Mouse (Mus musculus): ENCODE measurements around the gene Aph1c. TPM values are rescaled to one million over a fixed set of nuclear protein-coding genes. Genes with fewer than 3 reads are reported as not detected.

The Aph1c gene
- polyA plus RNA-seq, 1 experiment, result 2.7 TPM

DNA sequence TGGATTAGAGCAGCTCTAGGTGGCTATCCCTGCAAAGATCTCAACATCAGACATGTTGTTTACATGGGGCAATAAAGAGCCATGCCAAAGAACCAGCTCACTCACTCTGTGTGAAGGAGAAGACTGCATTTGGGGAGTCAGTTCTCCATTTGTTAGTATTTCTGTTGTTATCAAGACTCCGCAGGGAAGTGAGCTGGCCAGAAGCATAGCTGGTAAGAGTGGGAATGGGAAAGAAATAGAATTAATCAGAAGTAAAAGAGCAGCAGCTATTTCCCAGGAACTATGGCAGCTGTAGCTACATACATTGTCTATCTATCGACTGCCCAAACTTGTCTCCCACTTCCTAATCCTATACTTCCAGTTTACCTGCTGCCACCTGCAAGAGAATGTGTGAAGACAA lies 46.2 kb upstream of the Aph1c start:
- H3ac ChIP-seq (ENCODE audit: control insufficient read depth, insufficient read length), result no peak overlapping the region
- no peak overlapping the region for H3K4me2 ChIP-seq (ENCODE audit: low read depth)
- no peak overlapping the region for H3K4me3 ChIP-seq
- no peaks in the 10 kb centered on the region for H3K27me3 ChIP-seq (ENCODE audit: control insufficient read depth, insufficient read depth, insufficient read length)
- peaks cover 5% of the 10 kb centered on the region for H3K79me2 ChIP-seq (ENCODE audit: control insufficient read depth, insufficient read depth)
- no peaks in the 10 kb centered on the region for H3K36me3 ChIP-seq (ENCODE audit: control insufficient read depth, insufficient read depth)
- TF ChIP-seq CEBPB (IDR thresholded peaks at IDR 0.05; ENCODE audit: insufficient read depth, poor library complexity, severe bottlenecking) (no peak), MYOD1 (IDR thresholded peaks at IDR 0.05; ENCODE audit: control insufficient read depth in 1 of 3, insufficient read length in 2 of 3, low read depth in 2 of 3) (no peak), POLR2AphosphoS2 (IDR thresholded peaks at IDR 0.05; ENCODE audit: insufficient read length, low read depth) (no peak), SRF (IDR thresholded peaks at IDR 0.05; ENCODE audit: control insufficient read depth, insufficient read length, low read depth) (no peak), E2F4 (IDR thresholded peaks at IDR 0.05; ENCODE audit: insufficient read depth) (no peak), MYOG (IDR thresholded peaks at IDR 0.05; ENCODE audit: control insufficient read depth in 1 of 3, insufficient read depth in 1 of 3, insufficient read length in 2 of 3, low read depth in 2 of 3) (no peak), TCF12 (IDR thresholded peaks at IDR 0.05; ENCODE audit: insufficient read depth, poor library complexity, severe bottlenecking) (no peak), TCF3 (IDR thresholded peaks at IDR 0.05; ENCODE audit: insufficient read length, low read depth) (no peak), USF1 (IDR thresholded peaks at IDR 0.05; ENCODE audit: low read depth) (no peak), REST (IDR thresholded peaks at IDR 0.05; ENCODE audit: insufficient read depth, insufficient read length) (no peak), POLR2A (IDR thresholded peaks at IDR 0.05; ENCODE audit: insufficient read length, low read depth) (no peak), MAX (IDR thresholded peaks at IDR 0.05; ENCODE audit: low read depth) (no peak)

DNA sequence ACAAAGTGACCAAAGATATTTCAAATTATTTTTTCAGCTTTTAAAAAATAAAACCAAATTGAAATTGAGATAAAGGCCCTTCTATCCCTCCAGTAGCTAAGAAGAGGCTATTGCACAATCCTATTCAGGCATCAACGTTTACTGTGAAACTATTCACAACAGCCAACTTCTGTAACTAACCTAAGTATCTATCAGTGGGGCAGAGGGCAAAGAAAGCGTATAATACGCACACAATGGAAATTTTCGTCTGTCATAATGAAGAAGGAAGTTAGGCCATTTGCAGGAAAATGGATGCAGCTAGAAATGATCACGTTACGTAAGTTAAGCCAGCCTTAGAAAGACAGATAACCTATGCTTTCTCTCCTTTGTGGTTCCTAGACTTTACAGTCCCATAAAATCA lies 45.0 kb upstream of the Aph1c start:
- TF ChIP-seq SRF (IDR thresholded peaks at IDR 0.05; ENCODE audit: control insufficient read depth, insufficient read length, low read depth) (no peak), MYOG (IDR thresholded peaks at IDR 0.05; ENCODE audit: control insufficient read depth in 1 of 3, insufficient read depth in 1 of 3, insufficient read length in 2 of 3, low read depth in 2 of 3) (no peak), POLR2A (IDR thresholded peaks at IDR 0.05; ENCODE audit: insufficient read length, low read depth) (no peak), MAX (IDR thresholded peaks at IDR 0.05; ENCODE audit: low read depth) (no peak), TCF12 (IDR thresholded peaks at IDR 0.05; ENCODE audit: insufficient read depth, poor library complexity, severe bottlenecking) (no peak), USF1 (IDR thresholded peaks at IDR 0.05; ENCODE audit: low read depth) (no peak), REST (IDR thresholded peaks at IDR 0.05; ENCODE audit: insufficient read depth, insufficient read length) (no peak), E2F4 (IDR thresholded peaks at IDR 0.05; ENCODE audit: insufficient read depth) (no peak), CEBPB (IDR thresholded peaks at IDR 0.05; ENCODE audit: insufficient read depth, poor library complexity, severe bottlenecking) (no peak), MYOD1 (IDR thresholded peaks at IDR 0.05; ENCODE audit: control insufficient read depth in 1 of 3, insufficient read length in 2 of 3, low read depth in 2 of 3) (no peak), TCF3 (IDR thresholded peaks at IDR 0.05; ENCODE audit: insufficient read length, low read depth) (no peak), POLR2AphosphoS2 (IDR thresholded peaks at IDR 0.05; ENCODE audit: insufficient read length, low read depth) (no peak)

DNA sequence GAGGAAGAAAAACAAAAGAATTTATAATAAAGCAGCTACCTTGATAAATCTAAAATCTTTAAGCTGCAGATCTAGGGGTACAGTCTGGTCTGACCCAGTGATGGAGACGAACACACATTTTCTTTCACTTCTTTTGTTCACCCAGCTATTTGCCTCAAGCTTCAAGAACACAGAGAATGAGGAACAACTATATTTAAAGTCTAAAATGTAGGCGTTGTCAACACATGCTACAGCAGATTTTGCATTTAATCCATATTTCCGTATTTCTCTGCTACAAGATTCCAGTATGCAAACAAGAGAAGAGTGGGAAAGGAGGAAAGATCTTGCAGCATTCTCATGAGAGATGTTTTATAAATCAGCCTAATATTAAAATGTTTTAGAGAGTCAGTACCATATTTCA lies 44.4 kb upstream of the Aph1c start:
- peaks cover 5% of the 10 kb centered on the region for H3K79me2 ChIP-seq (ENCODE audit: control insufficient read depth, insufficient read depth)
- no peak overlapping the region for H3K4me3 ChIP-seq
- TF ChIP-seq REST (IDR thresholded peaks at IDR 0.05; ENCODE audit: insufficient read depth, insufficient read length), result no peak
- TF ChIP-seq MYOD1 (IDR thresholded peaks at IDR 0.05; ENCODE audit: control insufficient read depth in 1 of 3, insufficient read length in 2 of 3, low read depth in 2 of 3), result no peak
- TF ChIP-seq CEBPB (IDR thresholded peaks at IDR 0.05; ENCODE audit: insufficient read depth, poor library complexity, severe bottlenecking), result no peak
- no peak for TF ChIP-seq POLR2A (IDR thresholded peaks at IDR 0.05; ENCODE audit: insufficient read length, low read depth)
- TF ChIP-seq SRF (IDR thresholded peaks at IDR 0.05; ENCODE audit: control insufficient read depth, insufficient read length, low read depth), result no peak
- no peak for TF ChIP-seq MAX (IDR thresholded peaks at IDR 0.05; ENCODE audit: low read depth)
- TF ChIP-seq POLR2AphosphoS2 (IDR thresholded peaks at IDR 0.05; ENCODE audit: insufficient read length, low read depth), result no peak
- TF ChIP-seq MYOG (IDR thresholded peaks at IDR 0.05; ENCODE audit: control insufficient read depth in 1 of 3, insufficient read depth in 1 of 3, insufficient read length in 2 of 3, low read depth in 2 of 3), result no peak
- H3ac ChIP-seq (ENCODE audit: control insufficient read depth, insufficient read length), result no peak overlapping the region
- no peak overlapping the region for H3K4me2 ChIP-seq (ENCODE audit: low read depth)
- no peaks in the 10 kb centered on the region for H3K36me3 ChIP-seq (ENCODE audit: control insufficient read depth, insufficient read depth)
- H3K27me3 ChIP-seq (ENCODE audit: control insufficient read depth, insufficient read depth, insufficient read length), result no peaks in the 10 kb centered on the region

More for the DNA sequence above, 45.0 kb upstream of the Aph1c start:
- Histone ChIP-seq H3K36me3 (ENCODE audit: control insufficient read depth, insufficient read depth) (no peaks in the 10 kb centered on the region), H3K4me3 (no peak overlapping the region), H3ac (ENCODE audit: control insufficient read depth, insufficient read length) (no peak overlapping the region), H3K27me3 (ENCODE audit: control insufficient read depth, insufficient read depth, insufficient read length) (no peaks in the 10 kb centered on the region), H3K4me2 (ENCODE audit: low read depth) (no peak overlapping the region), H3K79me2 (ENCODE audit: control insufficient read depth, insufficient read depth) (peaks cover 5% of the 10 kb centered on the region)

DNA sequence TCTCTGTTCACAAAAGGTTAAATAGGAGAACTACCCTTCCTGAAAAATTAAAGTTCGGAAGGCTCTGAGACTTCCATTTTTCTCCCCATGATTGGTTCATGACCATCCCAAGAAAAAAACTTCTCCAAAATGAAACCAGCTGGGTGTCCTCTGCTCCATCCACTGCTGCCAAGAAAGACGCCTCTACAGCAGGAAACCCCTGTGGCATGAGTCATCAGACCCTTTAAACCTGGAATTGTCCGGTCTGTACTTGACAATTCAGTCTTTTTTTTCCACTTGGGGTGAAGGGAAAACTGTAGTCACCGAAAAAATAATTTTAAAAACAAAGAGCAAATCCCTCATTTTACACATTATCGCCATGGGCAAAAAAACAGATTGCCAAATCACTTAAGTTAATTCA lies 42.1 kb upstream of the Aph1c start:
- H3K4me3 ChIP-seq, result no peak overlapping the region
- no peak overlapping the region for H3ac ChIP-seq (ENCODE audit: control insufficient read depth, insufficient read length)
- no peaks in the 10 kb centered on the region for H3K36me3 ChIP-seq (ENCODE audit: control insufficient read depth, insufficient read depth)
- H3K4me2 ChIP-seq (ENCODE audit: low read depth), result no peak overlapping the region
- H3K79me2 ChIP-seq (ENCODE audit: control insufficient read depth, insufficient read depth), result peaks cover 5% of the 10 kb centered on the region
- no peaks in the 10 kb centered on the region for H3K27me3 ChIP-seq (ENCODE audit: control insufficient read depth, insufficient read depth, insufficient read length)
- TF ChIP-seq MYOG (IDR thresholded peaks at IDR 0.05; ENCODE audit: control insufficient read depth in 1 of 3, insufficient read depth in 1 of 3, insufficient read length in 2 of 3, low read depth in 2 of 3) (no peak), CEBPB (IDR thresholded peaks at IDR 0.05; ENCODE audit: insufficient read depth, poor library complexity, severe bottlenecking) (no peak), POLR2AphosphoS2 (IDR thresholded peaks at IDR 0.05; ENCODE audit: insufficient read length, low read depth) (no peak), TCF3 (IDR thresholded peaks at IDR 0.05; ENCODE audit: insufficient read length, low read depth) (no peak), TCF12 (IDR thresholded peaks at IDR 0.05; ENCODE audit: insufficient read depth, poor library complexity, severe bottlenecking) (no peak), E2F4 (IDR thresholded peaks at IDR 0.05; ENCODE audit: insufficient read depth) (no peak), REST (IDR thresholded peaks at IDR 0.05; ENCODE audit: insufficient read depth, insufficient read length) (no peak), USF1 (IDR thresholded peaks at IDR 0.05; ENCODE audit: low read depth) (no peak)

DNA sequence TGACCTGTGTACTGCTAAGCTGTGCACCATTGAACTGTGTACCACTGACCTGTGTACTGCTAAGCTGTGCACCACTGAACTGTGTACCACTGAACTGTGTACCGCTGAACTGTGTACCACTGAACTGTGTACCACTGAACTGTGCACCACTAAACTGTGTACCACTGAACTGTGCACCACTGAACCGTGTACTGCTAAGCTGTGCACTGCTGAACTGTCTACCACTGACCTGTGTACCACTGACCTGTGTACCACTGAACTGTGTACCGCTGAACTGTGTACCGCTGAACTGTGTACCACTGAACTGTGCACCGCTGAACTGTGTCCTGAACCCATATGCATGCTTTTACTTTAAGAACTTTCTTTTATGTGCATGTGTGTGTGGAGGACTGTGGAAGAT lies 39.8 kb upstream of the Aph1c start:
- H3ac ChIP-seq (ENCODE audit: control insufficient read depth, insufficient read length), result no peak overlapping the region
- H3K4me2 ChIP-seq (ENCODE audit: low read depth), result no peak overlapping the region
- no peaks in the 10 kb centered on the region for H3K36me3 ChIP-seq (ENCODE audit: control insufficient read depth, insufficient read depth)
- no peak for TF ChIP-seq REST (IDR thresholded peaks at IDR 0.05; ENCODE audit: insufficient read depth, insufficient read length)
- no peak for TF ChIP-seq MYOD1 (IDR thresholded peaks at IDR 0.05; ENCODE audit: control insufficient read depth in 1 of 3, insufficient read length in 2 of 3, low read depth in 2 of 3)
- no peak for TF ChIP-seq TCF3 (IDR thresholded peaks at IDR 0.05; ENCODE audit: insufficient read length, low read depth)
- TF ChIP-seq E2F4 (IDR thresholded peaks at IDR 0.05; ENCODE audit: insufficient read depth), result no peak
- no peak for TF ChIP-seq MAX (IDR thresholded peaks at IDR 0.05; ENCODE audit: low read depth)
- TF ChIP-seq USF1 (IDR thresholded peaks at IDR 0.05; ENCODE audit: low read depth), result no peak
- no peak for TF ChIP-seq MYOG (IDR thresholded peaks at IDR 0.05; ENCODE audit: control insufficient read depth in 1 of 3, insufficient read depth in 1 of 3, insufficient read length in 2 of 3, low read depth in 2 of 3)
- TF ChIP-seq SRF (IDR thresholded peaks at IDR 0.05; ENCODE audit: control insufficient read depth, insufficient read length, low read depth), result no peak
- no peak for TF ChIP-seq POLR2A (IDR thresholded peaks at IDR 0.05; ENCODE audit: insufficient read length, low read depth)
- no peak for TF ChIP-seq TCF12 (IDR thresholded peaks at IDR 0.05; ENCODE audit: insufficient read depth, poor library complexity, severe bottlenecking)
- no peak for TF ChIP-seq CEBPB (IDR thresholded peaks at IDR 0.05; ENCODE audit: insufficient read depth, poor library complexity, severe bottlenecking)
- TF ChIP-seq POLR2AphosphoS2 (IDR thresholded peaks at IDR 0.05; ENCODE audit: insufficient read length, low read depth), result no peak
- H3K27me3 ChIP-seq (ENCODE audit: control insufficient read depth, insufficient read depth, insufficient read length), result no peaks in the 10 kb centered on the region
- H3K79me2 ChIP-seq (ENCODE audit: control insufficient read depth, insufficient read depth), result no peaks in the 10 kb centered on the region
- no peak overlapping the region for H3K4me3 ChIP-seq
